Mouse (Mus musculus): Measurements from ENCODE around the gene Nuak1.

DNA sequence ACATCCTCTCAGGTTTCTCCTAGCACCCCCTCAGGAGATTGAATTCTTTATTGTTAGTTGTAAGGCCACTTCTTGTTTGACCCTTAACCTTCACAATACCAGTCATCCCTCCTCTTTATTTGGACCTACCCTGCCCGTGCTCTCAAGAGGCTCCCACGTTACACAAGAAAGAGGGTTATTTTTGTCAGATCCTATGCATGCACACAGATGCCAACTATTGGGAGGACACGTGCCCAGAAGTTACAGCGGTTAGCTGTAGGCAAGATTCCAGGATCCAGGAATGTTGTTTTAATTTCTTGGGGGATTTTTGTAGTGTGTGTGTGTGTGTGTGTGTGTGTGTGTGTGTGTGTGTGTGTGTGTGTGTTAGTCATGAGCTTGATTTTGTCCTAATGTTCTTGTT lies 25.1 kb upstream of the Nuak1 start:
- TF ChIP-seq CTCF (IDR thresholded peaks at IDR 0.05; ENCODE audit: low read depth) (no peak), EP300 (IDR thresholded peaks at IDR 0.05; ENCODE audit: low read depth) (no peak)
